Mouse (Mus musculus) adrenal gland, adult 2 months (tissue): ENCODE results near the gene Skap2. TPM values are rescaled to one million over a fixed set of nuclear protein-coding genes. Genes with fewer than 3 reads are reported as not detected.

ENCODE experiments used
- DNase-seq: peaks from one replicate; pipeline ENCODE4 v3.0.0; 2021
- polyA plus RNA-seq: library from polyadenylated mRNA; depleted of rRNA; stranded (reverse); fragments of >200 nt; gene quantifications from 2 replicates; pipeline ENCODE4 v1.2.3, GENCODE M21; 2012
- total RNA-seq, 2 experiments: library from RNA; stranded (reverse); gene quantifications; 2 replicates each; pipeline ENCODE4 v1.2.3; 2021

The Skap2 gene
- total and polyA plus RNA-seq, 3 experiments = 3.5 to 57.5 (median 45.6) TPM

GRCm38 (mm10) chr6:52005616-52005962, 6.8 kb downstream of the Skap2 start:
- no peak for DNase-seq

- peak; percentile 22 for DNase-seq
These were observed 7.4 kb downstream of the Skap2 start for GRCm38 (mm10) chr6:52004995-52005394.

- peak; percentile 62 for DNase-seq
These were observed 9.7 kb downstream of the Skap2 start for GRCm38 (mm10) chr6:52002676-52003075.

- DNase-seq = no peak
These were observed 13.2 kb downstream of the Skap2 start for GRCm38 (mm10) chr6:51999157-51999478.

- peak; percentile 71 for DNase-seq
These were observed 13.8 kb downstream of the Skap2 start for GRCm38 (mm10) chr6:51998409-51999156.

- DNase-seq = no peak
These were observed 24.4 kb downstream of the Skap2 start for GRCm38 (mm10) chr6:51987999-51988398.

GRCm38 (mm10) chr6:51977638-51978037, 34.7 kb downstream of the Skap2 start:
- no peak for DNase-seq

- DNase-seq = no peak
These were observed 36.6 kb downstream of the Skap2 start for GRCm38 (mm10) chr6:51975751-51976150.

GRCm38 (mm10) chr6:51958992-51959391, 53.4 kb downstream of the Skap2 start:
- no peak for DNase-seq

GRCm38 (mm10) chr6:51956048-51956792, 56.1 kb downstream of the Skap2 start:
- DNase-seq = no peak

- DNase-seq = no peak
These were observed 64.7 kb downstream of the Skap2 start for GRCm38 (mm10) chr6:51947661-51948060.

- no peak for DNase-seq
These were observed 67.4 kb downstream of the Skap2 start for GRCm38 (mm10) chr6:51944916-51945315.

GRCm38 (mm10) chr6:51933998-51934397, 78.4 kb downstream of the Skap2 start:
- DNase-seq = no peak

GRCm38 (mm10) chr6:51933034-51933611, 79.2 kb downstream of the Skap2 start:
- no peak for DNase-seq

GRCm38 (mm10) chr6:51927101-51927500, 85.2 kb downstream of the Skap2 start:
- DNase-seq = no peak

- peak; percentile 19 for DNase-seq
These were observed 90.5 kb downstream of the Skap2 start for GRCm38 (mm10) chr6:51921831-51922230.

- no peak for DNase-seq
These were observed 103.9 kb downstream of the Skap2 start for GRCm38 (mm10) chr6:51908495-51908894.

GRCm38 (mm10) chr6:51905659-51906058, 106.7 kb downstream of the Skap2 start:
- no peak for DNase-seq

- no peak for DNase-seq
These were observed 110.8 kb downstream of the Skap2 start for GRCm38 (mm10) chr6:51901544-51901943.

GRCm38 (mm10) chr6:51898318-51898994, 113.9 kb downstream of the Skap2 start:
- DNase-seq = no peak

- no peak for DNase-seq
These were observed 116.6 kb downstream of the Skap2 start for GRCm38 (mm10) chr6:51895753-51896152.

- DNase-seq = no peak
These were observed 117.6 kb downstream of the Skap2 start for GRCm38 (mm10) chr6:51894717-51895116.

- no peak for DNase-seq
These were observed 122.0 kb downstream of the Skap2 start for GRCm38 (mm10) chr6:51890356-51890755.
